Mouse (Mus musculus): ENCODE data around the gene Cuedc1.
A peak's percentile ranks its signal among the peaks of the same experiment; 100 is the strongest.

DNA sequence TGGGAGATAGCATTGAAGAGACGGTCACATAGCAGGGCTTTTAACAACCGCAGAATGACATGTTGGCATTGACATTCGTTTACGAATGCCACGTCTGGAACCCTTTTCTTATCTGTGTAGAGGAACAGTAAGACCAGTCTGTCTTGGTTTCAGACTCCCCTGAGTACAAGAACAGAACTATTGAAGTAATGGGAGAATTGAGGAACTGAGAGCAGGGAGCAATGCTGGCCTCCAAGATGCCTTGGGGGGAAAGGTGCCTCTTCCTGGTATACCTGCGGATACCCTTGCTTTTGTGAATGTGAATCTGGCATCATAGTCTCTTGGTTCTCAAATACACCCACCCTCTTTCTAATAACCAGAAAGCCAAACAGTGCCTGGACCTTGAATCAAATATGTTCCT, 18.7 kb downstream of the Cuedc1 start:
- no peak for TF ChIP-seq UBTF (IDR thresholded peaks at IDR 0.05; ENCODE audit: borderline replicate concordance, insufficient read depth, low read depth, low read length)
- TF ChIP-seq CTCF (IDR thresholded peaks at IDR 0.05 in 2 of 3, conservative IDR thresholded peaks at IDR 0.05 in 1 of 3; ENCODE audit: control insufficient read depth in 1 of 3, insufficient read depth in 1 of 3, low read depth in 2 of 3, low read length in 3 of 3, poor library complexity in 1 of 3, severe bottlenecking in 1 of 3), result 0 out of 6 replicates have a peak, but pooled peaks of 1 of the 3 experiments have one; percentile 3
- no peak for TF ChIP-seq POLR2A (IDR thresholded peaks at IDR 0.05; ENCODE audit: control insufficient read depth in 1 of 2, insufficient read depth in 1 of 2, low read depth in 1 of 2, low read length in 2 of 2, poor library complexity in 1 of 2)
- TF ChIP-seq JUND (IDR thresholded peaks at IDR 0.05; ENCODE audit: low read depth, low read length), result no peak
- no peak for TF ChIP-seq MAX (IDR thresholded peaks at IDR 0.05; ENCODE audit: low read length)
- no peak for TF ChIP-seq E2F4 (IDR thresholded peaks at IDR 0.05; ENCODE audit: borderline replicate concordance, low read depth, low read length)
- no peak for TF ChIP-seq RAD21 (IDR thresholded peaks at IDR 0.05; ENCODE audit: low read depth, low read length)
- TF ChIP-seq MAFK (IDR thresholded peaks at IDR 0.05; ENCODE audit: borderline replicate concordance, low read depth, low read length), result no peak
- TF ChIP-seq HCFC1 (IDR thresholded peaks at IDR 0.05; ENCODE audit: low read depth, low read length), result no peak
- no peak for TF ChIP-seq TCF12 (IDR thresholded peaks at IDR 0.05; ENCODE audit: low read depth, low read length)
- TF ChIP-seq KAT2A (conservative IDR thresholded peaks at IDR 0.05; ENCODE audit: low read depth, low read length), result no peak
- no peak for TF ChIP-seq RCOR1 (IDR thresholded peaks at IDR 0.05; ENCODE audit: low read depth, low read length)

Data from MEL (cell line).